Mouse (Mus musculus): ENCODE results near the gene Olfr467.

DNA sequence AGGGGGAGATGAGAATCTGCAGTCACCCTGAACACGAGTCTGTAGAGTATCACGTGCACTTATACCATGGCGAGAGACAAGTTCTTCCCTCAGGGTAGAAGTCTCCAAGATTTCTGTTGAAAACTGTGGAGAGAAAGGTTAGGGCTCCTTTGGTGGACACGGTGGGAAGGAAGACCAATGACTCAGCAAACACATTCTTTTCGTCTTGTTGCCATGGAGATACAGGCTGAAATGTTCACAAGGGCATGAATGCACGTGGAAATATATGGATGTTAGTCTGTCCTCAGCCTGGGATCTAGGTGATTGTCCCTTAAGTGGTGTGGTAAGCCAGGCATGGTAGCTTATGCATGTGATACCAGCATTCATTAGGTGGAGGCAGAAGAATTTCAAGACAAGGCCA lies 41.3 kb upstream of the Olfr467 start:
- TF ChIP-seq CTCF (conservative IDR thresholded peaks at IDR 0.05; ENCODE audit: low read length) (no peak), POU5F1 (IDR thresholded peaks at IDR 0.05; ENCODE audit: borderline replicate concordance, low read length) (no peak), NANOG (IDR thresholded peaks at IDR 0.05; ENCODE audit: borderline replicate concordance, low read length) (no peak)
